Mouse (Mus musculus) hindbrain, embryonic 14.5 days (tissue): Measurements from ENCODE around the gene Dynlt1b. TPM values are rescaled to one million over a fixed set of nuclear protein-coding genes. Genes with fewer than 3 reads are reported as not detected.
"Not testable (repeated sequence)": the region's sequence is repeated elsewhere in the genome, so short reads cannot be mapped to it uniquely, and the experiment has no call there.

ENCODE experiments used
- ATAC-seq: fragments of 200-750 bp; cut with Nextera tagmentation; 2 replicates; pipeline ENCODE4 v1.8.0; 2017; ENCODE audit warnings: moderate number of reproducible peaks, mild to moderate bottlenecking, moderate TSS enrichment, moderate library complexity; ENCODE audit not compliant: low FRiP score
- DNase-seq: peaks from one replicate; pipeline ENCODE4 v3.0.0-alpha.2; 2015; ENCODE audit warnings: low spot score
- H3K27ac ChIP-seq: fragments of 300-500 bp; sonication (generic); 2 replicates; pipeline ENCODE4 v1.5.1; 2014; ENCODE audit warnings: mild to moderate bottlenecking, moderate library complexity
- H3K27me3 ChIP-seq: fragments of 300-500 bp; sonication (generic); 2 replicates; pipeline ENCODE4 v1.6.1; 2014; ENCODE audit warnings: mild to moderate bottlenecking, low read length, mixed read lengths; ENCODE audit not compliant: control insufficient read depth, insufficient read depth
- H3K36me3 ChIP-seq: fragments of 300-500 bp; sonication (generic); replicated peaks from 2 replicates; pipeline ENCODE4 v1.6.1; 2014; ENCODE audit not compliant: control insufficient read depth, insufficient read depth
- H3K4me1 ChIP-seq: fragments of 300-500 bp; sonication (generic); replicated peaks from 2 replicates; pipeline ENCODE4 v1.6.1; 2014; ENCODE audit warnings: antibody characterized with exemption, low read length, mixed read lengths; ENCODE audit not compliant: control insufficient read depth, insufficient read depth
- H3K4me2 ChIP-seq: fragments of 300-500 bp; sonication (generic); replicated peaks from 2 replicates; pipeline ENCODE4 v1.6.1; 2014; ENCODE audit warnings: mild to moderate bottlenecking, moderate library complexity
- H3K4me3 ChIP-seq: fragments of 300-500 bp; sonication (generic); replicated peaks from 2 replicates; pipeline ENCODE4 v1.5.1; 2014; ENCODE audit warnings: mild to moderate bottlenecking, low read length
- H3K9ac ChIP-seq: fragments of 300-500 bp; sonication (generic); 2 replicates; pipeline ENCODE4 v1.6.1; 2014
- H3K9me3 ChIP-seq: fragments of 300-500 bp; sonication (generic); 2 replicates; pipeline ENCODE4 v1.6.1; 2016; ENCODE audit warnings: low read length; ENCODE audit not compliant: control insufficient read depth
- WGBS: fragments of 180-500 bp; shearing (Covaris S2); extraction: QIAGEN DNeasy Blood & Tissue Kit; methylation state at CpG from one replicate; pipeline ENCODE4 v1.1.7; 2014; 5-methylcytosine and 5-hydroxymethylcytosine counted together
- polyA plus RNA-seq: library from polyadenylated mRNA; unstranded; fragments of >200 nt; fragmentation: Nextera tagmentation; extraction: Ambion mirVana; gene quantifications from 2 replicates; pipeline ENCODE4 v1.2.1, GENCODE M21; 2014

Gene Dynlt1b
- polyA plus RNA-seq, 1 experiment from 2014 or later: 1,455 TPM

GRCm38 (mm10) chr17:6451205-6451604 is 21.3 kb downstream of the Dynlt1b start:
- 82% methylated on average over 2 of the region's 10 CpGs for WGBS
- H3K4me2 ChIP-seq, H3K9ac ChIP-seq, H3K4me3 ChIP-seq, ATAC-seq, H3K27ac ChIP-seq, H3K27me3 ChIP-seq, H3K9me3 ChIP-seq, DNase-seq, H3K4me1 ChIP-seq: not testable (repeated sequence)
- H3K36me3 ChIP-seq: peaks cover 15% of the 10 kb centered on the region

DNA sequence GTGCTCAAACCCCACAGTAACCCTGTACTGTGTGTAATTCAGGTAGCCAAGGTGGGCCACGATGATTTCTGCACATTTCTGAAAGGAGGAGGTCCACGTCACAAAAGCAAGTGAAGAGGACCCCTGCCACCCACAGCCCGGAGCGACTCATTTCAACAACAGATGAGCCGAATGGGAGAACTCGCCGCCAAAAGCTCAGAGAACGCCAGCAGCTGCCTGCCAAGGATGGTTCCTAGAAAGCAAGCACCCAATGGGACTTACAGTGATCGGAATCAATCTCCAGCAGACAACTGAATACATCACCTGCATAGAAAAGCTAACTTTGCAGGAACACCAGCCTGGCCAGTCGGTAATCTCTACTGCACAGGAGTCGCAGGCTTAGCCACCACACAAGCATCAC is 22.8 kb downstream of the Dynlt1b start:
- not testable (repeated sequence) for ATAC-seq, H3K4me3 ChIP-seq, H3K9ac ChIP-seq, H3K27ac ChIP-seq, H3K4me2 ChIP-seq, H3K4me1 ChIP-seq, DNase-seq, H3K27me3 ChIP-seq, H3K9me3 ChIP-seq
- WGBS: 87% methylated on average over 9 of the region's 11 CpGs
- H3K36me3 ChIP-seq: peaks cover 15% of the 10 kb centered on the region

DNA sequence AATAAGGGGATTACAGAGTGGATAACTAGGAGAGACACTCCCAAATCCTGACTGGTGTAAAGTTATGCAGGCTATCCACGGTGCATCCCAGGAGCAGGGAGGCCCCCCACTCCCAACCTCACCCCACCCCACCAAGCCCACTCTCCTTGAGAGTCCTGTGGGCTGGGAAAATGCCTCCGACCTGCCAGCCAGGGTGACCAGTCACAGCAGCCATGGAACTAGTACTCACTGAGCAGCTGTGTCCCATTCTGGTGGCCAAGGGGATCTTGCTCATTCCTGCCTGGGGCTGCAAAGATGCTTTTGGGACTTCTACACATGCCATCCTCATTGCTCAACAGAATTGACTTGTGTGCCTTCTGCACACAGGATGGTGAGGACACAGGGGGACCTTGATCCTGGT is 24.8 kb downstream of the Dynlt1b start:
- ATAC-seq: not testable (repeated sequence)

GRCm38 (mm10) chr17:6455883-6456282 is 26.0 kb downstream of the Dynlt1b start:
- H3K36me3 ChIP-seq: peaks cover 17% of the 10 kb centered on the region
- not testable (repeated sequence) for DNase-seq, H3K4me1 ChIP-seq, H3K4me3 ChIP-seq, H3K4me2 ChIP-seq, H3K27me3 ChIP-seq, H3K27ac ChIP-seq, H3K9me3 ChIP-seq, H3K9ac ChIP-seq, ATAC-seq
- WGBS: 95% methylated on average over 11 of the region's 12 CpGs

More for the DNA sequence above, 24.8 kb downstream of the Dynlt1b start:
- not testable (repeated sequence) for H3K27me3 ChIP-seq, H3K4me3 ChIP-seq, DNase-seq, H3K9me3 ChIP-seq, H3K4me2 ChIP-seq, H3K4me1 ChIP-seq, H3K9ac ChIP-seq, H3K27ac ChIP-seq
- WGBS: 94% methylated on average over 2 of the region's 2 CpGs
- peaks cover 17% of the 10 kb centered on the region for H3K36me3 ChIP-seq

- WGBS: 95% methylated on average over 13 of the region's 22 CpGs
- DNase-seq, H3K9ac ChIP-seq, H3K27ac ChIP-seq, H3K4me3 ChIP-seq, ATAC-seq, H3K9me3 ChIP-seq, H3K4me2 ChIP-seq, H3K27me3 ChIP-seq, H3K4me1 ChIP-seq: not testable (repeated sequence)
- peaks cover 17% of the 10 kb centered on the region for H3K36me3 ChIP-seq
These were observed 26.9 kb downstream of the Dynlt1b start for GRCm38 (mm10) chr17:6456614-6457402.

GRCm38 (mm10) chr17:6461083-6461595 is 31.2 kb downstream of the Dynlt1b start:
- 96% methylated on average over 5 of the region's 5 CpGs for WGBS
- not testable (repeated sequence) for DNase-seq, H3K9me3 ChIP-seq, H3K27me3 ChIP-seq, H3K27ac ChIP-seq, H3K36me3 ChIP-seq, H3K4me2 ChIP-seq, ATAC-seq, H3K4me3 ChIP-seq, H3K4me1 ChIP-seq, H3K9ac ChIP-seq

GRCm38 (mm10) chr17:6465735-6466134 is 35.8 kb downstream of the Dynlt1b start:
- H3K36me3 ChIP-seq, H3K27me3 ChIP-seq, H3K9ac ChIP-seq, ATAC-seq, H3K9me3 ChIP-seq, H3K4me3 ChIP-seq, H3K27ac ChIP-seq, DNase-seq, H3K4me1 ChIP-seq, H3K4me2 ChIP-seq: not testable (repeated sequence)
- 78% methylated on average over 8 of the region's 9 CpGs for WGBS

DNA sequence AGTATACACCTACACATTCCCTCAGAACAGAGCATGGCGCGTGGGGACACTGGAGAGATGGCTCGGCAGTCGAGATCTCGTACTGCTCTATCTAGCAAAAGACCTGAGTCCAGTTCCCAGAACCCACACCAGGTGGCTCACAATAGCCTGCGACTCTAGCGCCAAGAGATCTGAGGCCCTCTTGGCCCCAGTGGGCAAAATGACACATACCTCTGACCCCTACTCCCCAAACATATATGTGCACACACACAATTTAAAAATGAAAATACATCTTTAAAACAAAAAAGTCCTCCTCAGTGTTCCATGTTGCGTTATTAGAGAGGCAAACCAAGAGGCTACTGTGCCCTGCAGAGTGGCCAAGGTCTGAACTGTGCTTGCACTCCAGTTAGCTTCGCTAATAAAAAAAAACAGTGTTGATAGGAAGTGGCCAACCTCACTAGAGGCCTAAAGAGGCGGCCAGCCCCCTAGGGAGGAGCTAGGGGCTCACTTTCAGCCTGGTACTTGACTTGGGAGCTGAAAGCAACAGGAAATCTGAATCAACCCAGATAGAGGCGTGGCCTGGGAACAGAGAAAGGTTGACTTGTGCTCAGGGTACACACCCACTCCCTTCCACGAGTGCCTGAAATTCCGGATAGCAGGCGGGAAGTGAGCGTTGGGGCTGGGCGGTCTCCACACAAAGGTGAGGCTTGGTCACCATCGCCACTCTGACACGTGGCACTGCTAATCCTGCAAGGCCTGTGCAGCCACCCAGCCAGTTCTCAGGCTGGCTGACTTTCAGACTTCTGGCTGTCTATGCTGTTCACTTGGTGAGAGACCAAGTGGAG is 37.9 kb downstream of the Dynlt1b start:
- H3K4me2 ChIP-seq, ATAC-seq: not testable (repeated sequence)

DNA sequence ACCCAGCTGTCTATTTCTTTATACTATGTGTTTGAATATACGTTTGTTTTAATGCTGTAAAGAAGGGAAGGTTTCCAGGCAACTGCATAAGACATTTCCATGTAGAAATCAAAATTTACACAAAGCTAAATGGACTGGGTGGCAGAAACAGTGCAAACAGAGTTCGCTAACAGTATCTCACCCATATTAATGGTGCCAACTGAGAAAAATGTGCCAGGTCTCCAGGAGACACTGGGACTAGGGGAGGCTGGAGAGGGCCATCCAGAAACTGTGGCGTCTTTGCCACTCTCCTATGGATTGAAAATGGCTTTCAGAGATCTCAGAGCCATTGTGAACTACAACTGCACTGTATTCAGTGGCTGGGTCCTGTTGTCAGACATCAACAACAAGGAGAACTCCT is 40.1 kb downstream of the Dynlt1b start:
- H3K36me3 ChIP-seq, ATAC-seq, H3K4me1 ChIP-seq, H3K9me3 ChIP-seq, DNase-seq, H3K4me3 ChIP-seq, H3K27me3 ChIP-seq, H3K9ac ChIP-seq, H3K4me2 ChIP-seq, H3K27ac ChIP-seq: not testable (repeated sequence)
- 89% methylated on average over 1 of the region's 3 CpGs for WGBS

More for the DNA sequence above, 37.9 kb downstream of the Dynlt1b start:
- H3K4me3 ChIP-seq, H3K36me3 ChIP-seq, H3K9ac ChIP-seq, DNase-seq, H3K27me3 ChIP-seq, H3K4me1 ChIP-seq, H3K9me3 ChIP-seq, H3K27ac ChIP-seq: not testable (repeated sequence)
- 73% methylated on average over 16 of the region's 18 CpGs for WGBS
